Mouse (Mus musculus) forebrain, embryonic 14.5 days (tissue): ENCODE measurements around the gene Epyc. TPM values are rescaled to one million over a fixed set of nuclear protein-coding genes. Genes with fewer than 3 reads are reported as not detected.
"Not testable (repeated sequence)": the region's sequence is repeated elsewhere in the genome, so short reads cannot be mapped to it uniquely, and the experiment has no call there.

ENCODE experiments used
- ATAC-seq: fragments of 200-750 bp; cut with Nextera tagmentation; 2 replicates; pipeline ENCODE4 v1.8.0; 2017; ENCODE audit warnings: mild to moderate bottlenecking, moderate library complexity
- DNase-seq: peaks from one replicate; pipeline ENCODE4 v3.0.0-alpha.2; 2015; ENCODE audit warnings: low spot score
- H3K27ac ChIP-seq: fragments of 300-500 bp; sonication (generic); 2 replicates; pipeline ENCODE4 v1.5.1; 2014; ENCODE audit warnings: low read depth, mild to moderate bottlenecking, control low read depth, low read length, moderate library complexity
- H3K27me3 ChIP-seq: fragments of 300-500 bp; sonication (generic); replicated peaks from 2 replicates; pipeline ENCODE4 v1.6.1; 2014; ENCODE audit warnings: low read length, control low read depth, mixed read lengths; ENCODE audit not compliant: control insufficient read depth, insufficient read depth
- H3K36me3 ChIP-seq: fragments of 300-500 bp; sonication (generic); 2 replicates; pipeline ENCODE4 v1.6.1; 2014; ENCODE audit warnings: low read length, control low read depth; ENCODE audit not compliant: control insufficient read depth, insufficient read depth
- H3K4me1 ChIP-seq: fragments of 300-500 bp; sonication (generic); 2 replicates; pipeline ENCODE4 v1.6.1; 2014; ENCODE audit warnings: antibody characterized with exemption, low read length, control low read depth; ENCODE audit not compliant: control insufficient read depth, insufficient read depth
- H3K4me2 ChIP-seq: fragments of 300-500 bp; sonication (generic); 2 replicates; pipeline ENCODE4 v1.6.1; 2014; ENCODE audit warnings: mild to moderate bottlenecking, control low read depth, low read length
- H3K4me3 ChIP-seq: fragments of 300-500 bp; sonication (generic); 2 replicates; pipeline ENCODE4 v1.5.1; 2014; ENCODE audit warnings: low read depth, low read length, control low read depth
- H3K9ac ChIP-seq: fragments of 300-500 bp; sonication (generic); 2 replicates; pipeline ENCODE4 v1.6.1; 2014; ENCODE audit warnings: mild to moderate bottlenecking, low read length, control low read depth, moderate library complexity
- H3K9me3 ChIP-seq: fragments of 300-500 bp; sonication (generic); replicated peaks from 2 replicates; pipeline ENCODE4 v1.6.1; 2016; ENCODE audit warnings: low read length, control low read depth, mixed read lengths; ENCODE audit not compliant: control insufficient read depth
- WGBS: fragments of 180-500 bp; shearing (Covaris S2); extraction: QIAGEN DNeasy Blood & Tissue Kit; methylation state at CpG from one replicate; pipeline ENCODE4 v1.1.7; 2014; 5-methylcytosine and 5-hydroxymethylcytosine counted together
- polyA plus RNA-seq: library from polyadenylated mRNA; unstranded; fragments of >200 nt; fragmentation: Nextera tagmentation; extraction: Ambion mirVana; gene quantifications from 2 replicates; pipeline ENCODE4 v1.2.1, GENCODE M21; 2014

Epyc gene
- polyA plus RNA-seq, 1 experiment from 2014 or later, result 1.0 TPM

- peak; percentile 36 for DNase-seq
- 0 out of 2 replicates have a peak, but pooled peaks have one; percentile 43 for ATAC-seq
- 71% methylated on average over 2 of the region's 2 CpGs for WGBS
These were observed 74.2 kb downstream of the Epyc start for GRCm38 (mm10) chr10:97718021-97718420.

GRCm38 (mm10) chr10:97720625-97721024 lies 76.8 kb downstream of the Epyc start:
- DNase-seq, result no peak
- no peak for ATAC-seq
- WGBS, result 100% methylated on average over 1 of the region's 1 CpGs

More at GRCm38 (mm10) chr10:97718021-97718420, 74.2 kb downstream of the Epyc start:
- no peak overlapping the region for H3K27ac ChIP-seq
- no peaks in the 10 kb centered on the region for H3K27me3 ChIP-seq
- no peak overlapping the region for H3K9ac ChIP-seq
- no peaks in the 10 kb centered on the region for H3K36me3 ChIP-seq
- H3K4me1 ChIP-seq, result no peaks in the 10 kb centered on the region
- no peaks in the 10 kb centered on the region for H3K9me3 ChIP-seq
- no peak overlapping the region for H3K4me2 ChIP-seq
- no peak overlapping the region for H3K4me3 ChIP-seq

GRCm38 (mm10) chr10:97722709-97723108 lies 78.8 kb downstream of the Epyc start:
- no peak overlapping the region for H3K9ac ChIP-seq
- WGBS, result 92% methylated on average over 9 of the region's 9 CpGs
- ATAC-seq, result no peak
- H3K27me3 ChIP-seq, result no peaks in the 10 kb centered on the region
- H3K27ac ChIP-seq, result no peak overlapping the region
- no peak overlapping the region for H3K4me2 ChIP-seq
- H3K36me3 ChIP-seq, result no peaks in the 10 kb centered on the region
- H3K9me3 ChIP-seq, result no peaks in the 10 kb centered on the region
- no peak for DNase-seq
- no peaks in the 10 kb centered on the region for H3K4me1 ChIP-seq
- no peak overlapping the region for H3K4me3 ChIP-seq

More at GRCm38 (mm10) chr10:97720625-97721024, 76.8 kb downstream of the Epyc start:
- H3K4me3 ChIP-seq, result no peak overlapping the region
- no peaks in the 10 kb centered on the region for H3K9me3 ChIP-seq
- no peak overlapping the region for H3K4me2 ChIP-seq
- no peak overlapping the region for H3K9ac ChIP-seq
- H3K36me3 ChIP-seq, result no peaks in the 10 kb centered on the region
- H3K27ac ChIP-seq, result no peak overlapping the region
- no peaks in the 10 kb centered on the region for H3K27me3 ChIP-seq
- H3K4me1 ChIP-seq, result no peaks in the 10 kb centered on the region

- 66% methylated on average over 1 of the region's 1 CpGs for WGBS
- no peak overlapping the region for H3K9ac ChIP-seq
These were observed 82.1 kb downstream of the Epyc start for GRCm38 (mm10) chr10:97725929-97726328.

GRCm38 (mm10) chr10:97726655-97727054 lies 82.8 kb downstream of the Epyc start, which contains the start of gene C030005K15Rik:
C030005K15Rik (minus strand) TSS chr10:97726755.
- not testable (repeated sequence) for H3K27ac ChIP-seq, H3K9ac ChIP-seq, H3K36me3 ChIP-seq, H3K4me1 ChIP-seq, DNase-seq, H3K9me3 ChIP-seq, H3K4me2 ChIP-seq, H3K4me3 ChIP-seq, H3K27me3 ChIP-seq, ATAC-seq

More at GRCm38 (mm10) chr10:97725929-97726328, 82.1 kb downstream of the Epyc start:
- no peaks in the 10 kb centered on the region for H3K4me1 ChIP-seq
- DNase-seq (no peak), ATAC-seq (no peak)
- no peak overlapping the region for H3K4me3 ChIP-seq
- H3K27ac ChIP-seq, result no peak overlapping the region
- H3K4me2 ChIP-seq, result no peak overlapping the region
- no peaks in the 10 kb centered on the region for H3K36me3 ChIP-seq
- no peaks in the 10 kb centered on the region for H3K9me3 ChIP-seq
- no peaks in the 10 kb centered on the region for H3K27me3 ChIP-seq

Other genes starting within 250 kb of the Epyc start
- 73.9 and 92.3 TPM in 2 replicates for gene Dcn, start 164.5 kb upstream of the Epyc start, polyA plus RNA-seq
- 27.6 and 30.8 TPM in 2 replicates for gene Lum, start 78.9 kb upstream of the Epyc start, polyA plus RNA-seq
- gene Kera, start 37.2 kb upstream of the Epyc start, polyA plus RNA-seq, result not detected in 2 replicates
- not detected in 2 replicates for gene Ccer1, start 49.0 kb downstream of the Epyc start, polyA plus RNA-seq
- not detected in 2 replicates for gene C030005K15Rik, start 82.7 kb downstream of the Epyc start, polyA plus RNA-seq